Mouse (Mus musculus) liver, embryonic 14.5 days (tissue): ENCODE measurements around the gene Tlx2. TPM values are rescaled to one million over a fixed set of nuclear protein-coding genes. Genes with fewer than 3 reads are reported as not detected.
A peak's percentile ranks its signal among the peaks of the same experiment; 100 is the strongest.

Experiments used
- ATAC-seq: fragments of 200-750 bp; cut with Nextera tagmentation; 2 replicates; pipeline ENCODE4 v1.8.0; 2017; ENCODE audit warnings: moderate number of reproducible peaks, mild to moderate bottlenecking, moderate library complexity; ENCODE audit not compliant: insufficient read depth
- DNase-seq, 3 experiments: peaks; one replicate each; pipeline ENCODE4 v3.0.0-alpha.2; 2012 to 2013; ENCODE audit warnings: low read depth in 3 of 3, low spot score in 3 of 3
- H3K27ac ChIP-seq: fragments of 300-500 bp; sonication (generic); 2 replicates; pipeline ENCODE4 v1.5.1; 2014; ENCODE audit warnings: moderate library complexity, mild to moderate bottlenecking, control low read depth, inconsistent platforms
- H3K27me3 ChIP-seq: fragments of 300-500 bp; sonication (generic); 2 replicates; pipeline ENCODE4 v1.6.1; 2014; ENCODE audit warnings: mild to moderate bottlenecking, low read length, moderate library complexity; ENCODE audit not compliant: control insufficient read depth, insufficient read depth
- H3K36me3 ChIP-seq: fragments of 300-500 bp; sonication (generic); replicated peaks from 2 replicates; pipeline ENCODE4 v1.6.1; 2014; ENCODE audit warnings: low read depth; ENCODE audit not compliant: control insufficient read depth, insufficient read depth
- H3K4me1 ChIP-seq, 2 experiments: fragments of 200-500 bp in 1 of 2; fragments of 300-500 bp in 1 of 2; sonication (generic) in 1 of 2; replicated peaks; 2 replicates each; pipeline ENCODE4 v1.6.1; 2012 to 2014; ENCODE audit warnings: antibody characterized with exemption in 1 of 2, inconsistent platforms in 1 of 2, low read length in 1 of 2; ENCODE audit not compliant: control insufficient read depth in 2 of 2, insufficient read depth in 2 of 2
- H3K4me2 ChIP-seq: fragments of 300-500 bp; sonication (generic); 2 replicates; pipeline ENCODE4 v1.6.1; 2014; ENCODE audit warnings: low read depth, mild to moderate bottlenecking, control low read depth, moderate library complexity
- H3K4me3 ChIP-seq, 2 experiments: fragments of 200-500 bp in 1 of 2; fragments of 300-500 bp in 1 of 2; sonication (generic) in 1 of 2; 2 replicates each; pipeline ENCODE4 v1.5.1; 2012 to 2014; ENCODE audit warnings: low read depth in 2 of 2, low read length in 2 of 2, mild to moderate bottlenecking in 2 of 2, control low read depth in 1 of 2, inconsistent platforms in 1 of 2, moderate library complexity in 1 of 2; ENCODE audit not compliant: insufficient read depth in 1 of 2
- H3K9ac ChIP-seq: fragments of 300-500 bp; sonication (generic); replicated peaks from 2 replicates; pipeline ENCODE4 v1.6.1; 2014; ENCODE audit warnings: mild to moderate bottlenecking, control low read depth, moderate library complexity
- H3K9me3 ChIP-seq: fragments of 300-500 bp; sonication (generic); 2 replicates; pipeline ENCODE4 v1.6.1; 2016; ENCODE audit warnings: low read length, mixed read lengths; ENCODE audit not compliant: control insufficient read depth
- CTCF ChIP-seq: IDR thresholded peaks from 2 replicates; pipeline ENCODE4 v1.5.1; 2016; ENCODE audit warnings: antibody characterized with exemption, low read depth, control low read depth
- EP300 ChIP-seq: IDR thresholded peaks from 2 replicates; pipeline ENCODE4 v1.6.1; 2016; ENCODE audit warnings: antibody characterized with exemption, low read depth
- WGBS: fragments of 180-500 bp; shearing (Covaris S2); extraction: QIAGEN DNeasy Blood & Tissue Kit; methylation state at CpG from one replicate; pipeline ENCODE4 v1.1.7; 2014; ENCODE audit not compliant: insufficient replicate concordance; 5-methylcytosine and 5-hydroxymethylcytosine counted together
- polyA plus RNA-seq, 2 experiments: library from polyadenylated mRNA; depleted of rRNA in 1 of 2; stranded (reverse) in 1 of 2; unstranded in 1 of 2; fragments of >200 nt; fragmentation: Nextera tagmentation in 1 of 2; extraction: Ambion mirVana in 1 of 2; gene quantifications; 2 replicates each; pipeline versions ENCODE4 v1.2.1 to v1.2.3; 2012 to 2014

Gene Tlx2
- polyA plus RNA-seq, 2 experiments, result not detected

DNA sequence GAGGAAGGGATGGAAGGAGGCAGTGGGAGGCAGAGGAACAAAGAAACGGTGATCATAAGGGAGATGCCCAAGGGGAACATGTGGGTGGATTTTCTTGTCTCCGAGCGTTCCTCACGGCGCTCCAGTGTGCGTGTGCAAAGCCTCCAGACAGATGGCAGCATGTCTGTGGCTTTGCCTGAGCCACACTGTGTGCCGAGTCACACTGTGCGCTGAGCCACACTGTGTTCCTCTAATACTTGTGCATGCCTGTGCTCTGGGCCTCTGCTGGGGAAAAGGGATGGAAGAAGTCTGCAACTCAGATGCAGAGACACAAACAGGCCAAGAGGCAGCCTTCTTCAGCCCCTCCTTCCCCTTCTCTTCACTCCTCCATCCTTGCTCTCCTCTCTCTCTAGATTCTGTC lies 42.8 kb downstream of the Tlx2 start:
- peaks cover 29 to 40% of the 10 kb centered on the region in 2 experiments for H3K4me1 ChIP-seq
- H3K27ac ChIP-seq, result no peak overlapping the region
- no peak overlapping the region for H3K9ac ChIP-seq
- ATAC-seq, result no peak
- no peaks in the 10 kb centered on the region for H3K9me3 ChIP-seq
- peaks cover 17% of the 10 kb centered on the region for H3K36me3 ChIP-seq
- H3K4me3 ChIP-seq, result no peak overlapping the region
- 68% methylated on average over 8 of the region's 8 CpGs for WGBS
- no peak for DNase-seq
- no peak overlapping the region for H3K4me2 ChIP-seq
- TF ChIP-seq CTCF, result no peak
- TF ChIP-seq EP300, result no peak
- no peaks in the 10 kb centered on the region for H3K27me3 ChIP-seq

DNA sequence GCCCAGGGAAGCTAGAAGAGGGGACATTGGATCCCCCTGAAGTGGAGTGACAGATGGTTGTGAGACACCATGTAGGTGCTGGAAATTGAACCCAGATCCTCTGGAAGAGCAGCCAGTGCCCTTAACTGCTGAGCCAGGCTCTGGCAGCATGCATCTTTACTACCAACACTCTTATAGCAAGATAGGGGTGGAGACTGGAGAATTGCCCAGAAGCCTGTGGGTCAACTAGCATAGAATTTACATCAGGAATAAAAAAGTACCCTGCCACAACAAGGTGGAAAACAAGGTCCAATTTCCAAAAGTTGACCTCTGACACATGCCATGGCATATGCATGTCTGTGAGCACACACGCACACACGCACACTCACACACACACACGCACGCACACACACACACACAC lies 44.9 kb downstream of the Tlx2 start:
- peak overlapping the region; percentile 84 for H3K27ac ChIP-seq
- peaks cover 44 to 54% of the 10 kb centered on the region in 2 experiments for H3K4me1 ChIP-seq
- 98% methylated on average over 4 of the region's 4 CpGs for WGBS

DNA sequence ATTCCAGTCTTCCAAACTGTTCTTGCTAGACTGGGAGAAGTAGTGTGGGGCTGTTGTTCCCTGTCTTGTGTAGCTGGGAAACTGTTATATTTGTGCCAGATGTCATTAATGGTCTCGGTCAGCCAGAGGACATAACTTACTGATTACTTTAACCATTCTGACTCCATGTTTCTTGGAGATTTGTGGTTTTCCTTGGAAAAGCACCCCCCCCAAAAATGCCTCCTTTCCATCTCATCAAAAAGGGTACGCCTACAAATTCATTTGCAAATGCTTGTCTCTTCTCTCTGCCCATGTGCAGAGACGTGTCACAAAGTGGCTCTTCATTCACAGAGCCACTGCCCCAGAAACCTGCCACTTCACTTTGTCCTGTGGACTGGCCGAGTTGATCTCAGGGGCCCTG lies 45.7 kb downstream of the Tlx2 start:
- ATAC-seq, result no peak
- no peaks in the 10 kb centered on the region for H3K27me3 ChIP-seq
- H3K4me2 ChIP-seq, result no peak overlapping the region
- no peaks in the 10 kb centered on the region for H3K36me3 ChIP-seq
- H3K9me3 ChIP-seq, result no peaks in the 10 kb centered on the region
- TF ChIP-seq CTCF (no peak), EP300 (no peak)
- no peak overlapping the region; the same call in 1 of the 2 replicates for H3K9ac ChIP-seq
- no peak for DNase-seq
- no peak overlapping the region for H3K4me3 ChIP-seq
- peaks cover 52 to 62% of the 10 kb centered on the region in 2 experiments for H3K4me1 ChIP-seq
- 42% methylated on average over 4 of the region's 4 CpGs for WGBS
- H3K27ac ChIP-seq, result peak overlapping the region; percentile 84

More for the DNA sequence above, 44.9 kb downstream of the Tlx2 start:
- no peaks in the 10 kb centered on the region for H3K36me3 ChIP-seq
- H3K4me2 ChIP-seq, result no peak overlapping the region
- no peak for DNase-seq
- no peaks in the 10 kb centered on the region for H3K9me3 ChIP-seq
- no peaks in the 10 kb centered on the region for H3K27me3 ChIP-seq
- TF ChIP-seq CTCF, result no peak
- no peak for TF ChIP-seq EP300
- H3K9ac ChIP-seq, result no peak overlapping the region
- H3K4me3 ChIP-seq, result no peak overlapping the region
- ATAC-seq, result no peak

DNA sequence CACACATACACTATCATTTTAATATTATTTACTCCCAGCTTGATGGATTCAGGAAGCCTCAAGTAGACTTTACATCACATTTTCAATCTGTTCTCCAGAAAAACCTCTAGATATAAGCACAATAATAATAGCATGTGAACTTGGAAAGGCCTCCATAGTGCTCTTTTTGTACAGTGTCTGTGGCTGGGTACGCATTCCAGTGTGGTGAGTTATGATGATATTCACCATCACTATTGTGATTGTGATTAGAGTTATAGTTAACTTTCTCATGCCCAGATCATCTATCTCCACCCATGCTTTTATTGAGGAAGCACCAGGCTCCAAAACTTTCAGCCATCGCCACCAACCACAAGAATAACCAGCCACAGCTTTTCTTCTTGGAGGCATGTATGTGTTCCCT lies 46.3 kb downstream of the Tlx2 start:
- 87% methylated on average over 2 of the region's 2 CpGs for WGBS
- no peaks in the 10 kb centered on the region for H3K9me3 ChIP-seq

DNA sequence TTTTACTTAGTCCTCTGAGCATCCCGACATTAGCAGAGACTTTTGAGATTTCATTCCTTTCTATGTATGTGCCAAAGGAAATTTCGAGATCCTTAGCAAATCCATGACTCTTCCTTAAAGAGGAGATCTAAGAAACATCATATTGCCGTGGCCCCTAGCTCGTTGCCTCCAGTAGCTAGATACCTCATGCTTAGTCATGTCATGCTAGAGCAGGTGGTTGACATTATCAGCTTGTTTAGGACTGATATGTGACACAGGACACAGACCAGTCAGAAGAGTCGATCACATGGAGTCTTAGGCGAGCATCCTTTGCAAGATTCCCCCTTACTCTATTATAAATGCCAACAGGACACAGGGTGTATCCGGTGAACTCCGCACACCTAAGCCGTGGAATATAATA lies 47.1 kb downstream of the Tlx2 start:
- H3K4me3 ChIP-seq, result no peak overlapping the region
- ATAC-seq (peak; percentile 82), DNase-seq (peak in 2 of 3 experiments; percentile 52 to 56)
- WGBS, result 53% methylated on average over 9 of the region's 9 CpGs
- H3K9me3 ChIP-seq, result no peaks in the 10 kb centered on the region
- H3K4me2 ChIP-seq, result peak overlapping the region; percentile 54
- peaks cover 57 to 70% of the 10 kb centered on the region in 2 experiments for H3K4me1 ChIP-seq
- peak overlapping the region; percentile 59 for H3K9ac ChIP-seq
- peak overlapping the region; percentile 84 for H3K27ac ChIP-seq
- no peak for TF ChIP-seq CTCF
- peak; percentile 69 for TF ChIP-seq EP300
- H3K36me3 ChIP-seq, result no peaks in the 10 kb centered on the region
- no peaks in the 10 kb centered on the region for H3K27me3 ChIP-seq

More for the DNA sequence above, 46.3 kb downstream of the Tlx2 start:
- Histone ChIP-seq H3K4me3 (no peak overlapping the region), H3K27ac (peak overlapping the region; percentile 84), H3K27me3 (no peaks in the 10 kb centered on the region), H3K9ac (no peak overlapping the region), H3K36me3 (no peaks in the 10 kb centered on the region), H3K4me1 (peaks cover 57 to 66% of the 10 kb centered on the region in 2 experiments), H3K4me2 (no peak overlapping the region)
- ATAC-seq (no peak), DNase-seq (no peak)
- TF ChIP-seq EP300, result no peak
